Mouse (Mus musculus) adrenal gland, postnatal 14 days (tissue): ENCODE measurements around the gene Tfap4. TPM values are rescaled to one million over a fixed set of nuclear protein-coding genes. Genes with fewer than 3 reads are reported as not detected.

ENCODE experiments used
- DNase-seq: peaks from one replicate; pipeline ENCODE4 v3.0.0; 2021; ENCODE audit warnings: mixed read lengths
- total RNA-seq: library from RNA; stranded (reverse); gene quantifications from 2 replicates; pipeline ENCODE4 v1.2.3, GENCODE M21; 2021

The Tfap4 gene
- total RNA-seq, 1 experiment from 2014 or later = 5.7 TPM

DNA sequence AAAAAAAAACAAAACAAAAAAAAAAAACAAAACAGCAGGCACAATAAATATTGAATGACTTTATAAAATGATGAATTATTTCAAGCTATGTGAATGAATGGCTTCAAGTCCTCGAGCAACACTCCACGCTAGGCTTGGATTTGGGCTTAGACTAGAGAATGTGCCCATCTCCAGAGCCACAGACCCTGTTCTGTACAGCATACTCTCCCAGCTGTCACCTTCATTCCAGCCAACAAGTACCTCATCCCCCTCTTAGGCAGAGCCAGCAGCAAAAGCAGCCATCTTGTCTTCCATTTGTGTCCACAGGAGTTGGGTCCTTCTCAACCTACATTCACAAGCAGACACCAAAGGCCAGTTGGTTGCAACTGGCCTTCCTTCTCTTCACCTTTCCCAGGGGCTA lies 39.8 kb downstream of the Tfap4 start:
- DNase-seq = no peak

GRCm38 (mm10) chr16:4519157-4519556 lies 40.5 kb downstream of the Tfap4 start:
- DNase-seq = no peak

DNA sequence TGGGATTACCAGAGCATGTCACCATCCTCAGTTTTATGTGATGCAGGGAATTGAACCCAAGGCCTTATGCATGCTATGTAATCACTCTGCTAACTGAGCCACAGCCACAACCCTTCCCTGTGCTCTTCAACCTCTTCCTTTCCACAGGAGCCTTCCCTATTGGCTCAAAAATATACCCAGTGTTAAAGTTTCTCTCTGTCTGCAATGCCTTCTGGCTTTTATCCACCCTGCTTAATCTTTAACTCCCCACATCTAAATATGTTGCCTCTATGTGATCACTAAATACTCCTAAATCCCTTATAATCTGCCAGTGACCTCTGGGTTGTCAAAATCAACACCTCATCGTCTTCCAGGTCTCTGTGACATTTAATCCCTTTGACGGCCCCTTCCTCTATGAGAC lies 41.7 kb downstream of the Tfap4 start:
- no peak for DNase-seq

DNA sequence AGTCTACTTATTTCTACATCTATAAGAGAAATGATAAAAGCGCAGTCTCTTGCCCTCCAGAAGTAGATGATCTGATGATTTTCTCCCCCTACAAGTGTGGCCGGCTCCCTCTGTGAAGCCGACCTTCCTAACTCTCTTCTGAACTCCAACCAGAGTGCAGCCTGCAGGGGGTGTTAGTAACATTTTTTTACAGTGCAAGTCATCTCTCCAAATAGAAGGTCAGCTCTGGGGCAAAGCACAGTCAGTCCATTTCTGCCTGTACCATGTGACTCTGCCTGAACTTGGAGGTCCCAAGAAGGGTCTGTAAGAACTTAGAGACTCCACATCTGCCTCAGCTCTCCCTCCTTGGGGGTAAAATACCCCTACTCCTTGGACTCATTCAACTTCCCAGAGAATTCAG lies 45.3 kb downstream of the Tfap4 start:
- DNase-seq = no peak

DNA sequence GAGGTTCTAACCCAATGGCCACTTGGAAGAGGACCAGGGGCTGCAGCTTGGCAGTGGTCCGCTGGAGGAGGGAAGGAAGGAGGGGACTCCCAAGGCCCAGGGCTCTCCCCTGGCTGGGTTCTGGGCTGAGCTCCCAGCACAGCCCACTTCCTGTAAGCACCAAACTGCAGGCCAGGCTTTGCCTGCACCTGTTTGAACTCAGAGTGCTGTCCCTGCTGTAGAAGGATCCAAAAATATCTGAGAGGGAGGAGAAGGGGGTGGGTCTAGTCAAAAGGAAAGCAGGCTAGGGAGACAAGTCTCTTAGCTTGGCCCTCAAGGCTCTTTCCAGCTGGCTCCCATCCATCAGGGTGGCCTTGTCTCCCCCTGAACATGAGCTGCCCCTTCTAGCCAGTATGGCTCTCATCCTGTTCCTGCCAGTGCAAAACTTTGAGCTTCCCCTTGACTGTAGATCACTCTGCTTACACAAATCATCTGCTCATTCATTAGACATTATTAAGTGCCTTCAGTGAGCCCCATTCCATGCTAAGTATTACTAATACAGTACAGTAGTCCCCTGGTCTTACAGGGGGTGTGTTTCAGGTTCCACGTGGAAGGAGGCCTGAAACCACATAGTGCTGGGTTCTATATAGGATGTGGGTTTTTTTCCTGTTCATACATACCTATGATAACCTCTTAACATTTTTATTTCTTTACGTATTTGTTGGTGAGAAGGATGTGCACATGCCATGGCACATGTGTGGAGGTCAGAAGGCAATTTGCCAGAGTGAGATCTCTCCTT lies 46.8 kb downstream of the Tfap4 start:
- peak; percentile 80 for DNase-seq

- DNase-seq = no peak
These were observed 48.3 kb downstream of the Tfap4 start for GRCm38 (mm10) chr16:4511371-4511770.

DNA sequence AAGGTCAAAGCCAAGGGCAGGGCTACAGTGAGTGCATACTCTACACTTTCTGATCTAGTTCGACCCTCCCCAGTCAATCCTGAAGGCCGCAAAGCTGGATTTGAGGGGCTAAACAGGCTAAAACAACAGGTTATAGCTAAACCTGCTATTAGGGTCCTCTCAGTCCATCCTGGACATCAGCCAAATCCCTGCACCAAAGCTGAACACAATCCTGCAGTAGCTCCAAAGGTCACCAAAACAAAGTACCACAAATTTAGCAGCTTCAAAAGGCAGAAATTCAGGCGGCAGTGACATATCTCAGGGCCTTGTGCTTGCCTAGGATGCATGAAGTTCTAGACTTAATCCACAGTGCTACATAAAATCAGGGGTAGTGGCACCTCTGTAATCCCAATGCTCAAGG lies 53.5 kb downstream of the Tfap4 start:
- no peak for DNase-seq

DNA sequence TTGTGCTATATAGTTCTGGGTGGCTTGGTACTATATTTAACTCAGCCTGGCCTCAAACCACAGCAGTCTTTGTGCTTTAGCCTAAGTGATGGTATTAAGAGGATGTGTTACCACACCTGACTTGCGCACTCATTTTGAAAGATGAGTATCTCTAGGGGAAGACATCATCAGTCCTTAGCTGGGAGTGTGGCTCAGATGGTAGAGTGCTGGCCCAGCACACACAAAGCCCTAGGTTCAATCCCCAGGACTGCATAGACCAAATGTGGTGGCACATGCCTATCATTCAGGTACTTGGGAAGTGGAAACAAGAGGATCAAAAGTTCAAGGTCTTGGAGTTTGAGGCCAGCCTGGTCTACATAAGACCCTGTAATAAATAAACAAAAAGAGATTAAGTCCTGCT lies 56.2 kb downstream of the Tfap4 start:
- DNase-seq = no peak

- DNase-seq = no peak
These were observed 57.1 kb downstream of the Tfap4 start for GRCm38 (mm10) chr16:4502568-4502967.

GRCm38 (mm10) chr16:4501703-4502102 lies 58.0 kb downstream of the Tfap4 start:
- no peak for DNase-seq

GRCm38 (mm10) chr16:4500598-4501385 lies 58.9 kb downstream of the Tfap4 start:
- DNase-seq = peak; percentile 72

GRCm38 (mm10) chr16:4497762-4498607 lies 61.7 kb downstream of the Tfap4 start:
- peak; percentile 59 for DNase-seq

- DNase-seq = no peak
These were observed 63.2 kb downstream of the Tfap4 start for GRCm38 (mm10) chr16:4496470-4496869.

GRCm38 (mm10) chr16:4495861-4496260 lies 63.8 kb downstream of the Tfap4 start:
- peak; percentile 63 for DNase-seq

Other genes with a start within 250 kb of the Tfap4 start
- gene Adcy9, start 139.4 kb downstream of the Tfap4 start, total RNA-seq = 36.1 and 38.7 TPM in 2 replicates
- gene Srl, start 18.0 kb downstream of the Tfap4 start, total RNA-seq = 11.5 and 16.2 TPM in 2 replicates
- 23.7 and 25.1 TPM in 2 replicates for gene Glis2, start 34.9 kb upstream of the Tfap4 start, total RNA-seq
- gene Pam16, start 65.1 kb upstream of the Tfap4 start, total RNA-seq = 108 and 140 TPM in 2 replicates
- 11.4 and 14.9 TPM in 2 replicates for gene Vasn, start 80.1 kb upstream of the Tfap4 start, total RNA-seq
- gene Dnaja3, start 80.1 kb upstream of the Tfap4 start, total RNA-seq = 166 and 173 TPM in 2 replicates
- gene Coro7, start 119.9 kb upstream of the Tfap4 start, total RNA-seq = 33.6 and 38.7 TPM in 2 replicates
- gene Nmral1, start 159.5 kb upstream of the Tfap4 start, total RNA-seq = 7.2 and 11.0 TPM in 2 replicates
- gene Hmox2, start 166.5 kb upstream of the Tfap4 start, total RNA-seq = 93.2 and 99.1 TPM in 2 replicates
- gene Cdip1, start 230.4 kb upstream of the Tfap4 start, total RNA-seq = 129 and 135 TPM in 2 replicates